Mouse (Mus musculus) testis, adult 2 months (tissue): Measurements from ENCODE around the gene Negr1.

Experiments used
- CTCF ChIP-seq: fragments of 200-500 bp; IDR thresholded peaks from 2 replicates; pipeline ENCODE4 v1.5.1; 2012; ENCODE audit warnings: low read depth, mild to moderate bottlenecking, inconsistent platforms, low read length, moderate library complexity; ENCODE audit not compliant: control insufficient read depth, insufficient read depth, insufficient replicate concordance
- POLR2A ChIP-seq: fragments of 200-500 bp; IDR thresholded peaks from 2 replicates; pipeline ENCODE4 v1.6.1; 2012; ENCODE audit warnings: low read depth, mild to moderate bottlenecking, inconsistent platforms, low read length, moderate library complexity; ENCODE audit not compliant: control insufficient read depth

GRCm38 (mm10) chr3:156871641-156872196 is 310.1 kb downstream of the Negr1 start:
- TF ChIP-seq POLR2A = no peak
- no peak for TF ChIP-seq CTCF
